Mouse (Mus musculus) right cerebral cortex, postnatal 36 days (tissue): Measurements from ENCODE around the gene Med13l.

Experiments
- DNase-seq, 2 experiments: peaks; one replicate each; pipeline ENCODE4 v3.0.0; 2022; ENCODE audit warnings: low spot score in 2 of 2, mixed read lengths in 1 of 2

Med13l gene

GRCm38 (mm10) chr5:118733566-118733965 is 173.1 kb downstream of the Med13l start:
- DNase-seq = no peak

- DNase-seq = no peak
Measured at GRCm38 (mm10) chr5:118734455-118734854, 174.0 kb downstream of the Med13l start.

- DNase-seq = no peak
Measured at GRCm38 (mm10) chr5:118735738-118736137, 175.3 kb downstream of the Med13l start.

- DNase-seq = no peak
Measured at GRCm38 (mm10) chr5:118737548-118737947, 177.1 kb downstream of the Med13l start.

GRCm38 (mm10) chr5:118743067-118743466 is 182.6 kb downstream of the Med13l start:
- DNase-seq = no peak

GRCm38 (mm10) chr5:118747026-118747425 is 186.5 kb downstream of the Med13l start:
- DNase-seq = no peak

GRCm38 (mm10) chr5:118751446-118752179 is 191.1 kb downstream of the Med13l start:
- DNase-seq = no peak

GRCm38 (mm10) chr5:118752868-118753267 is 192.4 kb downstream of the Med13l start:
- no peak for DNase-seq

GRCm38 (mm10) chr5:118753471-118754044 is 193.1 kb downstream of the Med13l start:
- no peak for DNase-seq

- no peak for DNase-seq
Measured at GRCm38 (mm10) chr5:118754191-118754759, 193.8 kb downstream of the Med13l start.

- no peak for DNase-seq
Measured at GRCm38 (mm10) chr5:118756078-118756477, 195.6 kb downstream of the Med13l start.

- no peak for DNase-seq
Measured at GRCm38 (mm10) chr5:118757396-118758301, 197.2 kb downstream of the Med13l start.

- DNase-seq = no peak
Measured at GRCm38 (mm10) chr5:118760986-118761385, 200.5 kb downstream of the Med13l start.

- DNase-seq = no peak
Measured at GRCm38 (mm10) chr5:118762499-118763185, 202.2 kb downstream of the Med13l start.

GRCm38 (mm10) chr5:118763353-118763752 is 202.9 kb downstream of the Med13l start:
- no peak for DNase-seq

GRCm38 (mm10) chr5:118769143-118769542 is 208.7 kb downstream of the Med13l start:
- DNase-seq = no peak

- DNase-seq = no peak
Measured at GRCm38 (mm10) chr5:118773866-118774265, 213.4 kb downstream of the Med13l start.

GRCm38 (mm10) chr5:118776396-118776795 is 215.9 kb downstream of the Med13l start:
- DNase-seq = no peak

GRCm38 (mm10) chr5:118781598-118781997 is 221.1 kb downstream of the Med13l start:
- DNase-seq = peak in 1 of 2 experiments; percentile 34

GRCm38 (mm10) chr5:118782139-118782538 is 221.7 kb downstream of the Med13l start:
- no peak for DNase-seq

GRCm38 (mm10) chr5:118789226-118789625 is 228.7 kb downstream of the Med13l start:
- no peak for DNase-seq
